Mouse (Mus musculus): ENCODE data around the gene Duxbl3.
"Not testable (repeated sequence)": the region's sequence is repeated elsewhere in the genome, so short reads cannot be mapped to it uniquely, and the experiment has no call there.

Duxbl3 gene

GRCm38 (mm10) chr14:26257756-26258617 is at the start of gene Duxbl3:
Gene Duxbl3, plus strand, starts transcription at chr14:26257962.
- not testable (repeated sequence) for DNase-seq

GRCm38 (mm10) chr14:26216233-26217000 is 41.3 kb upstream of the Duxbl3 start:
- DNase-seq: not testable (repeated sequence)

GRCm38 (mm10) chr14:26237183-26237582 is 20.6 kb upstream of the Duxbl3 start:
- not testable (repeated sequence) for DNase-seq

GRCm38 (mm10) chr14:26258729-26259128 is 967 bp downstream of the Duxbl3 start:
- not testable (repeated sequence) for DNase-seq

- DNase-seq: not testable (repeated sequence)
Observed at GRCm38 (mm10) chr14:26286737-26287136, 29.0 kb downstream of the Duxbl3 start.

GRCm38 (mm10) chr14:26293859-26294258 is 36.1 kb downstream of the Duxbl3 start:
- no peak for DNase-seq

- no peak for DNase-seq
Observed at GRCm38 (mm10) chr14:26297055-26297454, 39.3 kb downstream of the Duxbl3 start.

GRCm38 (mm10) chr14:26297484-26297883 is 39.7 kb downstream of the Duxbl3 start:
- DNase-seq: no peak

- DNase-seq: peak; percentile 73
Observed at GRCm38 (mm10) chr14:26303111-26303510, 45.3 kb downstream of the Duxbl3 start.

- peak; percentile 20 for DNase-seq
Observed at GRCm38 (mm10) chr14:26306032-26306431, 48.3 kb downstream of the Duxbl3 start.

- DNase-seq: no peak
Observed at GRCm38 (mm10) chr14:26308813-26309212, 51.1 kb downstream of the Duxbl3 start.

- DNase-seq: no peak
Observed at GRCm38 (mm10) chr14:26309511-26309910, 51.7 kb downstream of the Duxbl3 start.

GRCm38 (mm10) chr14:26316246-26316730 is 58.5 kb downstream of the Duxbl3 start:
- DNase-seq: peak; percentile 1

All from lung, postnatal 36 days (tissue).